Mouse (Mus musculus) intestine, embryonic 15.5 days (tissue): ENCODE measurements around the gene Klre1. TPM values are rescaled to one million over a fixed set of nuclear protein-coding genes. Genes with fewer than 3 reads are reported as not detected.
A peak's percentile ranks its signal among the peaks of the same experiment; 100 is the strongest.

ENCODE experiments used
- ATAC-seq: fragments of 200-750 bp; cut with Nextera tagmentation; 2 replicates; pipeline ENCODE4 v1.8.0; 2017; ENCODE audit warnings: moderate TSS enrichment, moderate library complexity
- H3K27ac ChIP-seq: fragments of 300-500 bp; sonication (generic); 2 replicates; pipeline ENCODE4 v1.5.1; 2015; ENCODE audit warnings: mild to moderate bottlenecking, inconsistent platforms
- H3K27me3 ChIP-seq: fragments of 300-500 bp; sonication (generic); replicated peaks from 2 replicates; pipeline ENCODE4 v1.6.1; 2015; ENCODE audit warnings: inconsistent platforms
- H3K36me3 ChIP-seq: fragments of 300-500 bp; sonication (generic); 2 replicates; pipeline ENCODE4 v1.6.1; 2015; ENCODE audit warnings: inconsistent platforms
- H3K4me1 ChIP-seq: fragments of 300-500 bp; sonication (generic); replicated peaks from 2 replicates; pipeline ENCODE4 v1.6.1; 2015; ENCODE audit warnings: inconsistent platforms
- H3K4me2 ChIP-seq: fragments of 300-500 bp; sonication (generic); replicated peaks from 2 replicates; pipeline ENCODE4 v1.6.1; 2015; ENCODE audit warnings: mild to moderate bottlenecking, inconsistent platforms
- H3K4me3 ChIP-seq: fragments of 300-500 bp; sonication (generic); replicated peaks from 2 replicates; pipeline ENCODE4 v1.5.1; 2015; ENCODE audit warnings: inconsistent platforms
- H3K9ac ChIP-seq: fragments of 300-500 bp; sonication (generic); 2 replicates; pipeline ENCODE4 v1.6.1; 2015; ENCODE audit warnings: inconsistent platforms
- H3K9me3 ChIP-seq: fragments of 300-500 bp; sonication (generic); 2 replicates; pipeline ENCODE4 v1.6.1; 2016; ENCODE audit warnings: inconsistent platforms
- WGBS: fragments of 180-500 bp; shearing (Covaris S2); methylation state at CpG from one replicate; pipeline ENCODE4 v1.1.7; 2015; 5-methylcytosine and 5-hydroxymethylcytosine counted together
- polyA plus RNA-seq: library from polyadenylated mRNA; unstranded; fragments of >200 nt; fragmentation: Nextera tagmentation; extraction: Ambion mirVana; gene quantifications from 2 replicates; pipeline ENCODE4 v1.2.1, GENCODE M21; 2015

The Klre1 gene
- polyA plus RNA-seq, 1 experiment from 2014 or later = not detected

DNA sequence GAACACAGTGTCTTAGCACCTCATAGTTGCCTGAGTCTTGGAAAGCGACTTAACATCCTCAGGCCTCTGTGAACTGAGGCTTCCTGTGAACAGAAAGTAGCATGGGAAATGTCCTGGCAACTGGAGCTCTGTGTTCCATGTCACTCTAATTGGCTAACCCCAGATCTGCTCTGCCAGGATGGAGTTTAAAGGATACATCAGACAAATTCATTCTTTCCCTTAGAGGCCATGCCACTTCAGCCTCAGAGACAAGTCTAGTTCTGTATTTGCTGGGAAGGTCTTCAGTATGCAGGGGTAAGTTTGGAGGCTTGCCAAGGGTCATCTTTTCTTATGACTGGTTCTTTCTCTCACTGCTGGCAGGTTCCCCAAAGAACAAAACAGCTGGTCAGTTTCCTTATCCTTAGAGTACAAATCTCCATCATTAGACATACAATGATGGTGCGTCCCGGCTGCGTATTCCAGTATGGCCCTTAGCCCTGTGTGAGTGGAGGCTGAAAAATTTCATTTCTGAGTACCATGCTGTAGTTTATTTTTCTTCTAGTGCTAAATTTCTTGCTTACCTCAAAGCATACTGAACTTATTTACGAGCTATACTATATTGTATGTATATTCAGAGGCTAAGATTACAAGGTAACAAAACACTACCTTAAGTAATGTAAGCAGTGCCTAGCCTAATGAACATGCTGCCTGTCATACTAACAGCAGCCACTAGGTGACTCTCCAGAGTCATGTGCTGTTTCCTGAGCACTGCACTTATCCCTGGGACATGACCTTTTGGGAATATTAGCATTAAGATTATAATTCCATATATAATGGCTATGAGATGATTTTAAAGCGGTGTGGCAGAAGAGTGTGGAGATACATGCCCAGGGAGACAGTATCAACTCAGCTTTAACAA lies 33.7 kb upstream of the Klre1 start:
- Histone ChIP-seq H3K27me3 (no peaks in the 10 kb centered on the region), H3K36me3 (peaks cover 10% of the 10 kb centered on the region), H3K9ac (no peak overlapping the region), H3K9me3 (no peaks in the 10 kb centered on the region), H3K4me2 (no peak overlapping the region), H3K4me3 (no peak overlapping the region), H3K27ac (no peak overlapping the region), H3K4me1 (0 out of 2 replicates have a peak, but pooled peaks cover 3% of the 10 kb centered on the region)
- ATAC-seq = peak; percentile 82
- 58% methylated on average over 6 of the region's 6 CpGs for WGBS

- Histone ChIP-seq H3K27me3 (no peaks in the 10 kb centered on the region), H3K4me1 (0 out of 2 replicates have a peak, but pooled peaks cover 3% of the 10 kb centered on the region), H3K9me3 (no peaks in the 10 kb centered on the region), H3K4me3 (no peak overlapping the region), H3K27ac (no peak overlapping the region), H3K4me2 (no peak overlapping the region), H3K9ac (no peak overlapping the region), H3K36me3 (0 out of 2 replicates have a peak, but pooled peaks cover 3% of the 10 kb centered on the region)
- no peak for ATAC-seq
- 85% methylated on average over 2 of the region's 2 CpGs for WGBS
Measured at GRCm38 (mm10) chr6:129547277-129547676, 30.4 kb upstream of the Klre1 start.

DNA sequence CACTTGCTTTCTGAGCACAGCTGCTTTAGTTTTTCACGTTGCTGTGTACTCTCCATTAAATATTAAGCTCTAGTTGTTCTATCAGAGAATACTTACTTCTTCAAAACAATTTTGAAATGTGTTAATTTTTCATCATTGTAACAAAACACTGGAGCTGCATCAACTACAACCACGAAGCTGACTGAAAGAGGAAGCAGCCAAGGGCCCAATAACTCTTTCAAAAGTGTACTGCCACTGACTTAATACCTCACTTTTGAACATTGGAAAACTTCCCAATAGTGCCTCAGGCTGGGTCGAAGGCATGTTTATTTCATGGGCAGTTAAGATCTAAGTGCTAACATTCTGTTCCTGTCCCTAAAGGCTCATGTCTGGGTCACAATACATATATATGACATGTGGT lies 29.7 kb upstream of the Klre1 start:
- Histone ChIP-seq H3K27ac (no peak overlapping the region), H3K4me2 (no peak overlapping the region), H3K9ac (no peak overlapping the region), H3K27me3 (no peaks in the 10 kb centered on the region), H3K4me1 (0 out of 2 replicates have a peak, but pooled peaks cover 3% of the 10 kb centered on the region), H3K36me3 (no peaks in the 10 kb centered on the region), H3K4me3 (no peak overlapping the region), H3K9me3 (no peaks in the 10 kb centered on the region)
- no peak for ATAC-seq
- 61% methylated on average over 3 of the region's 3 CpGs for WGBS

GRCm38 (mm10) chr6:129557298-129558023 lies 20.2 kb upstream of the Klre1 start:
- H3K27ac ChIP-seq = no peak overlapping the region
- H3K4me1 ChIP-seq = no peaks in the 10 kb centered on the region
- no peak overlapping the region for H3K9ac ChIP-seq
- no peaks in the 10 kb centered on the region for H3K9me3 ChIP-seq
- no peak overlapping the region for H3K4me2 ChIP-seq
- no peaks in the 10 kb centered on the region for H3K27me3 ChIP-seq
- H3K4me3 ChIP-seq = no peak overlapping the region
- peak; percentile 76 for ATAC-seq
- no peaks in the 10 kb centered on the region for H3K36me3 ChIP-seq

GRCm38 (mm10) chr6:129558946-129559640 lies 18.6 kb upstream of the Klre1 start:
- no peaks in the 10 kb centered on the region for H3K9me3 ChIP-seq
- H3K4me3 ChIP-seq = no peak overlapping the region
- peak; percentile 91 for ATAC-seq
- H3K27ac ChIP-seq = no peak overlapping the region
- no peak overlapping the region for H3K9ac ChIP-seq
- H3K4me1 ChIP-seq = no peaks in the 10 kb centered on the region
- no peak overlapping the region for H3K4me2 ChIP-seq
- H3K27me3 ChIP-seq = no peaks in the 10 kb centered on the region
- no peaks in the 10 kb centered on the region for H3K36me3 ChIP-seq
- 19% methylated on average over 12 of the region's 12 CpGs for WGBS

GRCm38 (mm10) chr6:129559641-129560027 lies 18.1 kb upstream of the Klre1 start:
- no peaks in the 10 kb centered on the region for H3K36me3 ChIP-seq
- peak; percentile 24; the same call in 1 of the 2 replicates for ATAC-seq
- H3K4me1 ChIP-seq = no peaks in the 10 kb centered on the region
- no peaks in the 10 kb centered on the region for H3K9me3 ChIP-seq
- H3K4me2 ChIP-seq = no peak overlapping the region
- no peaks in the 10 kb centered on the region for H3K27me3 ChIP-seq
- no peak overlapping the region for H3K4me3 ChIP-seq
- no peak overlapping the region for H3K9ac ChIP-seq
- no peak overlapping the region for H3K27ac ChIP-seq
- WGBS = 53% methylated on average over 4 of the region's 4 CpGs

DNA sequence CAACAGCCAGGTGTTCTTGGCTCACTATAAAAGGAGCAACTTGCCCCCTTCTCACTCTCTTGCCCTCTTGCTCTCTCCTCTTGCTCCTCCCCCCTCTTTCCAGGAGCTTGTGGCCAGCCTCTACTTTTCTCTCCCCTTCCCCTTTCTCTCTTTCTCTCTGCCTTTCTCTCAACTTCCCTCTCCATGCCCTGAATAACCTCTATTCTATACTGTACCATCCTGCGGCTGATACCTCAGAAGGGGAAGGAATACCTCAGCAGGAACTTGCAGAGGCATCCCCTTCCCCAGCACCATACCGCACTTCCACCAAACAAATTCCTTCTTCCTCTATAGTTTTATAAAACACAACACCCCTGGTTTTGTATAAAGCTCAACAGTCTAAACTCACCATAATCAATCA lies 12.4 kb upstream of the Klre1 start:
- Histone ChIP-seq H3K9me3 (no peaks in the 10 kb centered on the region), H3K36me3 (no peaks in the 10 kb centered on the region), H3K4me2 (no peak overlapping the region), H3K4me1 (no peaks in the 10 kb centered on the region), H3K27ac (no peak overlapping the region), H3K4me3 (no peak overlapping the region), H3K27me3 (no peaks in the 10 kb centered on the region), H3K9ac (no peak overlapping the region)
- no peak for ATAC-seq
- WGBS = 64% methylated on average over 2 of the region's 2 CpGs

GRCm38 (mm10) chr6:129575315-129575714 lies 2.4 kb upstream of the Klre1 start:
- Histone ChIP-seq H3K4me1 (no peaks in the 10 kb centered on the region), H3K4me3 (no peak overlapping the region), H3K9me3 (no peaks in the 10 kb centered on the region), H3K27ac (no peak overlapping the region), H3K27me3 (no peaks in the 10 kb centered on the region), H3K9ac (no peak overlapping the region), H3K36me3 (no peaks in the 10 kb centered on the region), H3K4me2 (no peak overlapping the region)
- ATAC-seq = no peak
- WGBS = 20% methylated on average over 2 of the region's 2 CpGs

- no peaks in the 10 kb centered on the region for H3K27me3 ChIP-seq
- no peak overlapping the region for H3K9ac ChIP-seq
- no peaks in the 10 kb centered on the region for H3K4me1 ChIP-seq
- 61% methylated on average over 4 of the region's 4 CpGs for WGBS
- no peaks in the 10 kb centered on the region for H3K36me3 ChIP-seq
- no peak overlapping the region for H3K4me2 ChIP-seq
- ATAC-seq = no peak
- H3K4me3 ChIP-seq = no peak overlapping the region
- no peak overlapping the region for H3K27ac ChIP-seq
- H3K9me3 ChIP-seq = no peaks in the 10 kb centered on the region
Measured at GRCm38 (mm10) chr6:129581274-129581673, 3.6 kb downstream of the Klre1 start.

GRCm38 (mm10) chr6:129581896-129582295 lies 4.2 kb downstream of the Klre1 start:
- H3K9me3 ChIP-seq = no peaks in the 10 kb centered on the region
- no peak overlapping the region for H3K4me2 ChIP-seq
- 70% methylated on average over 4 of the region's 4 CpGs for WGBS
- no peaks in the 10 kb centered on the region for H3K4me1 ChIP-seq
- no peak overlapping the region for H3K9ac ChIP-seq
- ATAC-seq = no peak
- H3K4me3 ChIP-seq = no peak overlapping the region
- no peaks in the 10 kb centered on the region for H3K36me3 ChIP-seq
- H3K27ac ChIP-seq = no peak overlapping the region
- H3K27me3 ChIP-seq = no peaks in the 10 kb centered on the region

GRCm38 (mm10) chr6:129583014-129583413 lies 5.3 kb downstream of the Klre1 start:
- no peaks in the 10 kb centered on the region for H3K36me3 ChIP-seq
- WGBS = 76% methylated on average over 3 of the region's 3 CpGs
- no peak overlapping the region for H3K9ac ChIP-seq
- H3K9me3 ChIP-seq = no peaks in the 10 kb centered on the region
- no peak for ATAC-seq
- no peaks in the 10 kb centered on the region for H3K4me1 ChIP-seq
- no peak overlapping the region for H3K27ac ChIP-seq
- H3K27me3 ChIP-seq = no peaks in the 10 kb centered on the region
- H3K4me3 ChIP-seq = no peak overlapping the region
- no peak overlapping the region for H3K4me2 ChIP-seq

DNA sequence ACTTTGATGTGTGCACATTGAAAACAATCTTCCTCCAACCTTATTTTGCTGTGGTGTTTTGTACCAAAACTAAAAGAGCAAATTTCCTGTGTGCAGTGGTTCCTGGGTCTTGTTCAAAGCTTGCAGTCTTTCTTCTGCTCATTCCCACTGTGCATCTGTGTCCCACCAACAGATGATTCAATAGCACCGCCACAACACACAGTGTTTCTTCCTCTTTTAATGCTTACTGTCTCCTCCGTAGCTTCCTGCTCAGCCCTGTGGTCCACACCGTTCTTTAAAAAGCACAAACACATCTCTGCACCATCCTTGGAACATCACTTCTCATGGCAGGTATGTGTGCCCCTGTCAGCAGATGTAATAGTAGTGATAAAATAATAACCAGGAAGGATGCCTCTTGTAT lies 13.8 kb downstream of the Klre1 start, which contains the start of gene Klrd1:
Gene Klrd1 (plus strand): TSS at position 275 of the 400 bp plus-strand sequence.
- Histone ChIP-seq H3K4me3 (no peak within 1 kb of the TSS), H3K27me3 (no peaks in the 10 kb centered on the region), H3K4me1 (no peaks in the 10 kb centered on the region), H3K4me2 (no peak within 1 kb of the TSS), H3K27ac (no peak within 1 kb of the TSS), H3K9me3 (no peaks in the 10 kb centered on the region), H3K9ac (no peak within 1 kb of the TSS), H3K36me3 (no peaks in the 10 kb centered on the region)
- 85% methylated on average over 3 of the region's 3 CpGs for WGBS
- no peak for ATAC-seq
